8 mouse cellular contexts compared by ENCODE assay signal in genomic region chr6:119196382-119197305, GRCm38 (mm10). TPM values are rescaled to one million over a fixed set of nuclear protein-coding genes. Genes with fewer than 3 reads are reported as not detected.
A peak's percentile ranks its signal among the peaks of the same experiment; 100 is the strongest.
DNase-seq lines count a peak whose midpoint lies in the region; ATAC-seq and TF ChIP-seq lines count a peak whose summit lies in the region.

Gene Cacna1c (minus strand): TSS chr6:119196418.

- no peaks in the 10 kb centered on the region for H3K9me3 ChIP-seq in hindbrain, postnatal 0 days (ENCODE audit: low read length)
- no peaks in the 10 kb centered on the region for H3K9me3 ChIP-seq in hindbrain, embryonic 10.5 days
- H3K9me3 ChIP-seq in heart, embryonic 15.5 days (replicated peaks), result no peaks in the 10 kb centered on the region
- H3K9me3 ChIP-seq in limb, embryonic 12.5 days, result no peaks in the 10 kb centered on the region

- H3K4me2 ChIP-seq in hindbrain, postnatal 0 days (ENCODE audit: low read depth, low read length), result no peak within 1 kb of the TSS
- peak within 1 kb of the TSS; percentile 62 for H3K4me2 ChIP-seq in heart, embryonic 15.5 days
- no peak within 1 kb of the TSS for H3K4me2 ChIP-seq in limb, embryonic 12.5 days

- no peaks in the 10 kb centered on the region for H3K27me3 ChIP-seq in hindbrain, postnatal 0 days (ENCODE audit: insufficient read depth, low read length)
- no peaks in the 10 kb centered on the region for H3K27me3 ChIP-seq in hindbrain, embryonic 10.5 days (ENCODE audit: insufficient read depth, poor library complexity, severe bottlenecking)
- no peaks in the 10 kb centered on the region for H3K27me3 ChIP-seq in heart, embryonic 15.5 days
- H3K27me3 ChIP-seq in limb, embryonic 12.5 days, result no peaks in the 10 kb centered on the region

- H3K4me1 ChIP-seq in hindbrain, postnatal 0 days (ENCODE audit: insufficient read depth, low read length), result no peaks in the 10 kb centered on the region
- H3K4me1 ChIP-seq in hindbrain, embryonic 10.5 days (replicated peaks), result peaks cover 17% of the 10 kb centered on the region
- H3K4me1 ChIP-seq in heart, embryonic 15.5 days (replicated peaks), result peaks cover 52% of the 10 kb centered on the region
- H3K4me1 ChIP-seq in limb, embryonic 12.5 days (replicated peaks), result peaks cover 12% of the 10 kb centered on the region

- peak; percentile 31 for DNase-seq in hindbrain, postnatal 0 days (ENCODE audit: low spot score)
- no peak for DNase-seq in hindbrain, embryonic 10.5 days (ENCODE audit: low spot score)
- DNase-seq in adrenal gland, postnatal 25 days, result no peak
- no peak for DNase-seq in gastrocnemius, adult 8-10 months (ENCODE audit: low spot score in 2 of 2)
- no peak for DNase-seq in kidney, adult 18-20 months

- no peak within 1 kb of the TSS for H3K27ac ChIP-seq in hindbrain, postnatal 0 days
- no peak within 1 kb of the TSS for H3K27ac ChIP-seq in hindbrain, embryonic 10.5 days
- H3K27ac ChIP-seq in heart, embryonic 15.5 days, result peak within 1 kb of the TSS; percentile 98
- no peak within 1 kb of the TSS for H3K27ac ChIP-seq in limb, embryonic 12.5 days

- no peak for ATAC-seq in hindbrain, postnatal 0 days
- ATAC-seq in heart, embryonic 15.5 days (replicated peaks; ENCODE audit: insufficient number of reproducible peaks, insufficient read depth, low FRiP score, low read depth), result peak; percentile 92
- no peak for ATAC-seq in limb, embryonic 12.5 days (ENCODE audit: insufficient number of reproducible peaks, insufficient read depth, low FRiP score, low TSS enrichment, low read depth)
- ATAC-seq in megakaryocyte-erythroid progenitor cell, adult 5-6 weeks (replicated peaks; ENCODE audit: low FRiP score, low TSS enrichment, poor library complexity, severe bottlenecking), result no peak

- H3K36me3 ChIP-seq in hindbrain, postnatal 0 days (ENCODE audit: insufficient read depth, low read length), result peaks cover 14% of the 10 kb centered on the region
- peaks cover 44% of the 10 kb centered on the region for H3K36me3 ChIP-seq in hindbrain, embryonic 10.5 days
- H3K36me3 ChIP-seq in heart, embryonic 15.5 days, result no peaks in the 10 kb centered on the region
- peaks cover 24% of the 10 kb centered on the region for H3K36me3 ChIP-seq in limb, embryonic 12.5 days

- H3K9ac ChIP-seq in hindbrain, postnatal 0 days (replicated peaks; ENCODE audit: low read length), result no peak within 1 kb of the TSS
- peak within 1 kb of the TSS; percentile 61 for H3K9ac ChIP-seq in heart, embryonic 15.5 days
- no peak within 1 kb of the TSS for H3K9ac ChIP-seq in limb, embryonic 12.5 days (replicated peaks)

- 59% methylated on average over 17 of the region's 17 CpGs for WGBS in hindbrain, postnatal 0 days
- 85% methylated on average over 17 of the region's 17 CpGs for WGBS in hindbrain, embryonic 10.5 days
- WGBS in heart, embryonic 15.5 days, result 22% methylated on average over 17 of the region's 17 CpGs
- WGBS in limb, embryonic 12.5 days, result 63% methylated on average over 17 of the region's 17 CpGs

- H3K4me3 ChIP-seq in hindbrain, postnatal 0 days (ENCODE audit: low read length), result no peak within 1 kb of the TSS
- no peak within 1 kb of the TSS for H3K4me3 ChIP-seq in hindbrain, embryonic 10.5 days
- H3K4me3 ChIP-seq in heart, embryonic 15.5 days, result peak within 1 kb of the TSS; percentile 58
- H3K4me3 ChIP-seq in limb, embryonic 12.5 days (replicated peaks), result no peak within 1 kb of the TSS

- TF ChIP-seq CTCF in hindbrain, postnatal 0 days (IDR thresholded peaks at IDR 0.05; ENCODE audit: low read depth), result no peak

RNA-seq across cellular contexts. Expression of gene Cacna1c, which starts in this region (rescaled TPM):
- total RNA-seq in hindbrain, postnatal 0 days (2014; rRNA removed), result 33.0 and 39.4 TPM in 2 replicates
- 3.7 and 5.1 TPM in 2 replicates for polyA plus RNA-seq in hindbrain, postnatal 0 days (2015; fragmentation: Nextera tagmentation; extraction: Ambion mirVana)
- 2.7 and 2.8 TPM in 2 replicates for polyA plus RNA-seq in hindbrain, embryonic 10.5 days (2016; fragmentation: Nextera tagmentation; extraction: Ambion mirVana)
- total RNA-seq in adrenal gland, postnatal 25 days (2021), result 104 and 106 TPM in 2 replicates
- 51.7 and 65.3 TPM in 2 replicates for polyA plus RNA-seq in heart, embryonic 15.5 days (2015; fragmentation: Nextera tagmentation; extraction: Ambion mirVana)
- polyA plus RNA-seq in limb, embryonic 12.5 days (2016; fragmentation: Nextera tagmentation; extraction: Ambion mirVana), result 13.8 and 14.2 TPM in 2 replicates
- 1 to 10 TPM in 2 of 4 experiments, under 1 TPM in 2; 0.61 to 1.3 (median 0.90) TPM for total RNA-seq in gastrocnemius, adult 8-10 months (2022)
- total RNA-seq in megakaryocyte-erythroid progenitor cell, adult 5-6 weeks (2014; fragmentation: Nextera tagmentation), result 1.9 TPM in 1 of 2 replicates, not detected in the other
- 0.15 and 0.33 TPM in 2 replicates for total RNA-seq in megakaryocyte-erythroid progenitor cell, adult 5-6 weeks (2017)

Comparison
In these comparisons a context has a peak if more than half of its experiments do, and no peak if none do; other contexts are left out.
1. RNA of gene Cacna1c (total RNA-seq): 104 to 106 TPM in adrenal gland, postnatal 25 days and 33.0 to 39.4 TPM in hindbrain, postnatal 0 days; 0.61 to 1.3 TPM in gastrocnemius, adult 8-10 months and 0.15 to 1.9 TPM in megakaryocyte-erythroid progenitor cell, adult 5-6 weeks; every median in the first group is over 10 times any median in the second.